Mouse (Mus musculus) kidney, adult 11 months (tissue): Measurements from ENCODE around the gene Gm21028.
"Not testable (repeated sequence)": the region's sequence is repeated elsewhere in the genome, so short reads cannot be mapped to it uniquely, and the experiment has no call there.

ENCODE experiments used
- DNase-seq: peaks from one replicate; pipeline ENCODE4 v3.0.0; 2022

The Gm21028 gene

DNA sequence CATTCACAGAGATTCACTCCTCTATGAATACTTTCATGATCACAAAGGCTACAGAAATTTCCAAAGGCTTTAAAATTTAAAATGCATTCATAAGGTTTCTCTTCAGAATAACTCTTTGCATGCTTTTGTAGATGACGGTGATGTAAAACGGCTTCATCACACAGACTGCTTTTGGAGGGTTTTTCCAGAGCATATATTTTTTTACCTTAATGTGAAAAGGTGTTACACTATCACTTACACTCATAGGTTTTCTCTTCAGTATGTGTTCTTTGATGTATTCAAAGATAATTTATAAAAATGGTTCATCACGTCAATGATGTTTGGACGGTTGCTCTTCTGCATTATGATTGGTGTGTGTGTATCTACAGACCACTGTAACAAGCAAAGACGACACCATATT lies at the start of gene Gm21028:
Gene Gm21028, minus strand, starts transcription at position 101 of the 400 bp plus-strand sequence.
- no peak for DNase-seq

DNA sequence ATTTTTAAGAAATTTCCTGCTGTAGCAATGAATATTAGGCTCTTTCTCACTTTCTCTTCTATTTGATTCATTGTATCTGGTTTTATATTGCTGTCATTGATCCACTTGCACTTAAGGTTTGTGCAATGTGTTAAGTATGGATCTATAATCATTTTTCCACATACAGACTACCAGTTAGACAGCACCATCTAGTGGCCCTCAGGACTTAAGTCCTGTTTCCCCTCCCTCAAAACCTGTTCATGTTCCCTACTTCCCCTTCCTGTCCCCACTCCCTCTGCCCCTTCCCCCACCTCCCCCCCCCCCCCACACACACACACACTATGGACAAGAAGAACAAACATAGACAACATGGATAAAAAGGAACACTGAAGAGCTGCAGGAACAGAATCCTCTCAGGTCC lies 17.3 kb upstream of the Gm21028 start:
- not testable (repeated sequence) for DNase-seq

DNA sequence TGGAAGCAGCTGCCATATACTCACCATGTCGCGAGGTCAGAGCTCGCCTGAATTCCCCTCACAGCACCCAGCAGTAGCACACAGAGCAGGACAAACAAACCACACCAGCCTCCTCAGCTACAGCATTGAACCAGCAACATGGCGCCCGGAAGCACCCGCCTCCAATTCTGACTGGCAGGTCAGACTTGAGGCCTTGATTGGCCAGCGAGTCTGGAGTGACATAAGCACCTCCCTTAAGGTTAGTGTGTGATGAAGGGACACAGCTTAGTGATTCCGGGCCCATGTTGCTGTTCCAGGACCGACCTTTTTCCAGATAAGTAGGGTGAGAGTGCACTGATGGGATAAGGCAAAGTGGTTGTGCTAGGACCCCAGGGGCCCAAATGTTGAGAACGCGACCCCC lies 14.0 kb upstream of the Gm21028 start, which contains the start of gene Zfp977:
Gene Zfp977, minus strand, starts transcription at position 135 of the 400 bp plus-strand sequence.
- DNase-seq: not testable (repeated sequence)

DNA sequence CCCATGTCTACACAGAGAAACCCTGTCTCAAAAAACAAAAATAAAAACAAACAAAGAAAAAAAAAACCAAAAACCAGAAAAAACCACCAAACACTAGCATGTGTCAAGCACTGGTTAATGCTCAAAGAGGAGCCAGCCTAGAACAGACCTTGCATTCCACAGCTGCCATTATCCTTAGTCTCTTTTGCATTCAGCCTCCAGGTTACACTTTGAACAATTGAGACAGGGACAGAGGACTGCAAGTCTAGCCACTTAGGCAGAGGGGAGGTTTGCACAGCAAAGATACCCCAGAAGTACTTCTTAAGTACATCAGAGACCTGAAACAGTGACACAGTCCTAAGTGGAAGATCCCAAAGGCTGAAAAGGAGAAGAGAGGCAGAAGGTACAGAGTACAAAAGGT lies 12.9 kb upstream of the Gm21028 start:
- not testable (repeated sequence) for DNase-seq

DNA sequence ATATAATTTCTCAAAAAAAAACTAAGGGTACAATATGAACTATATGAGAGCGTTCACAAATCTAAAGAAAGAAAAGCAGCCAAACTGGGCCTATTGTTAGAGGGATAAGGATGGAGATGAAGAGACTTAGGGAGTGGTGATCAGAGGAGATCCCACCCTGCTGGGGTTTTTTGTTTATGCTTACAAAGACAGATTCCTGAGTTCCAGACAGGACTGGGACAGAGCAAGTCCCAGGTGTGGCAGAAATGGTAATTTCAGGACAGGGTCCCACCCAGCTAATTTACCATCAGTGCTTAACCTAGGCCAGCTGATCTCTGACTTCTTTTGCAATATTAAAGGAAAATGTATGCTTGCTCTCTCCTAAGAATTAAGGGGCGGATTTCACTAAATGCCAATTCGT lies 26.6 kb downstream of the Gm21028 start:
- DNase-seq: no peak
